Mouse (Mus musculus) liver, embryonic 15.5 days (tissue): ENCODE measurements around the gene Ptprm. TPM values are rescaled to one million over a fixed set of nuclear protein-coding genes. Genes with fewer than 3 reads are reported as not detected.

Experiments
- ATAC-seq: fragments of 200-750 bp; cut with Nextera tagmentation; 2 replicates; pipeline ENCODE4 v1.8.0; 2017; ENCODE audit warnings: moderate number of reproducible peaks, mild to moderate bottlenecking, moderate library complexity; ENCODE audit not compliant: insufficient read depth
- H3K27ac ChIP-seq: fragments of 300-500 bp; sonication (generic); replicated peaks from 2 replicates; pipeline ENCODE4 v1.5.1; 2015; ENCODE audit warnings: mild to moderate bottlenecking, inconsistent platforms
- H3K27me3 ChIP-seq: fragments of 300-500 bp; sonication (generic); 2 replicates; pipeline ENCODE4 v1.6.1; 2015; ENCODE audit warnings: mild to moderate bottlenecking, inconsistent platforms
- H3K36me3 ChIP-seq: fragments of 300-500 bp; sonication (generic); replicated peaks from 2 replicates; pipeline ENCODE4 v1.6.1; 2015; ENCODE audit warnings: moderate library complexity, mild to moderate bottlenecking, inconsistent platforms
- H3K4me1 ChIP-seq: fragments of 300-500 bp; sonication (generic); replicated peaks from 2 replicates; pipeline ENCODE4 v1.6.1; 2015; ENCODE audit warnings: inconsistent platforms
- H3K4me2 ChIP-seq: fragments of 300-500 bp; sonication (generic); 2 replicates; pipeline ENCODE4 v1.6.1; 2015; ENCODE audit warnings: moderate library complexity, mild to moderate bottlenecking, inconsistent platforms
- H3K4me3 ChIP-seq: fragments of 300-500 bp; sonication (generic); replicated peaks from 2 replicates; pipeline ENCODE4 v1.5.1; 2015; ENCODE audit warnings: mild to moderate bottlenecking, inconsistent platforms
- H3K9ac ChIP-seq: fragments of 300-500 bp; sonication (generic); 2 replicates; pipeline ENCODE4 v1.6.1; 2015; ENCODE audit warnings: moderate library complexity, mild to moderate bottlenecking, inconsistent platforms
- H3K9me3 ChIP-seq: fragments of 300-500 bp; sonication (generic); replicated peaks from 2 replicates; pipeline ENCODE4 v1.6.1; 2016; ENCODE audit warnings: inconsistent platforms
- WGBS: fragments of 180-500 bp; shearing (Covaris S2); methylation state at CpG from one replicate; pipeline ENCODE4 v1.1.7; 2015; ENCODE audit warnings: mixed read lengths; ENCODE audit not compliant: insufficient replicate concordance; 5-methylcytosine and 5-hydroxymethylcytosine counted together
- polyA plus RNA-seq: library from polyadenylated mRNA; unstranded; fragments of >200 nt; fragmentation: Nextera tagmentation; extraction: Ambion mirVana; gene quantifications from 2 replicates; pipeline ENCODE4 v1.2.1, GENCODE M21; 2015

The Ptprm gene
- polyA plus RNA-seq, 1 experiment from 2014 or later = 1.4 TPM

- Histone ChIP-seq H3K4me3 (no peak overlapping the region), H3K9ac (no peak overlapping the region), H3K27me3 (no peaks in the 10 kb centered on the region), H3K36me3 (no peaks in the 10 kb centered on the region), H3K27ac (no peak overlapping the region), H3K4me2 (no peak overlapping the region), H3K4me1 (no peaks in the 10 kb centered on the region), H3K9me3 (no peaks in the 10 kb centered on the region; the same call in 1 of the 2 replicates)
- ATAC-seq = no peak
- 60% methylated on average over 3 of the region's 3 CpGs for WGBS
Observed at GRCm38 (mm10) chr17:67304831-67305230, 49.4 kb downstream of the Ptprm start.

DNA sequence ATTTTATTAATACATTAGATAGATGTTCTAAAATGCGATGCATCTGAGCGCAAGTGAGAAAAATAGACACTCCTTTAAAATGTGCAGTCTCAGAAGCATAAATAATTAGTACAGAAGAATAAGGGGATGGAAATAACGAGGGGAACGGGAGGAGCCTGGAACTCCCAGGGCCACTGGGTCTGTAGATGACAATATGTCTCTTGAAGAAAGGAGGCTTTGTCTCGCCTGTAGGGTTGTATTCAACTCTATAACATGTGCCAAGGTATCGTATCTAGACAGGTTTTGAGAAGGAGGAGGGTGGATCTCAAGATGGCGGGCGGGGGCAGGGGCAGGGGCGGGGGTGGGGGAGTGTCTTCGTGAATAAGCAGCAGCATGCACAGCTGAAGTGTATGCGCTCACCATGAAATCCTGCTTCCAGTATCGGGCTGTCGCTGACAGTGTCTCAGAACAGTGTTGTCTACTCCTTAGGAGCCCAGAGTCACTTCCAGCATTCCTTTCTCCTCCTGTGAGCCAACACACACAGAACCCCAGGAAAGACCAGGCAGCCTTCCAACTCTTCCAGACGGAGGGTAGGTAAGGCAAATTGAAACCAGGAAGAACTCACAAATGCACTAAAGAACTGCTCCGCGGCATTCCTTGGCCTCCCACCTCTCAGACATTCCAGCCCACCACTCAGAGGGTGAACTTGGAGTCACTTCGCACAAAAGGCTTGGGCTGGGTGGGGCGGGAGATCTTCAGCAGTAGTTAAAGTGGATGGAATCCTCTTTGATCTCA lies 50.7 kb downstream of the Ptprm start:
- ATAC-seq = no peak
- H3K27ac ChIP-seq = no peak overlapping the region
- WGBS = 73% methylated on average over 18 of the region's 18 CpGs
- no peaks in the 10 kb centered on the region for H3K4me1 ChIP-seq
- no peak overlapping the region for H3K4me3 ChIP-seq
- H3K36me3 ChIP-seq = no peaks in the 10 kb centered on the region
- no peaks in the 10 kb centered on the region for H3K27me3 ChIP-seq
- no peak overlapping the region for H3K4me2 ChIP-seq
- no peak overlapping the region for H3K9ac ChIP-seq
- no peaks in the 10 kb centered on the region; the same call in 1 of the 2 replicates for H3K9me3 ChIP-seq

DNA sequence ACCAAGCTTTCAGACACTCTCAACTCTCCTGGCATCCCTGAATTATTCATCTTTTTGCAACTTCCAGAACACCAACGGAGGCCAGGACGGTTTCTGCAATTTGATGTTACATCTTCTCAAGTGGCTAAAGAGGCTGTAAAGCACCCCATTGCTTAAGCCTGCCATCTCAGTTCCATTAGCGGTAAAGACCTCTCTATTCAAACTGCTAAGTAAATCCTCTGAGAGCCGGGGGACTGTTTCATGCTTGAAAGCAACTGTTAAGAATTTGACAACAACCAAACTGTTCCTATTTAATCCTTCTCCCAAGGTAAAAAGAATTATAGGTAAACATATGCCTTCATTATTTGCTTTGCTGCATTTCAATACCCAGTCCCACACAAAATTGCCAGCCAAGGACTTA lies 51.7 kb downstream of the Ptprm start:
- WGBS = 64% methylated on average over 4 of the region's 4 CpGs
- H3K4me1 ChIP-seq = no peaks in the 10 kb centered on the region
- ATAC-seq = no peak

GRCm38 (mm10) chr17:67302074-67302473 lies 52.2 kb downstream of the Ptprm start:
- ATAC-seq = no peak
- H3K9me3 ChIP-seq = no peaks in the 10 kb centered on the region; the same call in 1 of the 2 replicates
- 61% methylated on average over 4 of the region's 4 CpGs for WGBS

More for the DNA sequence above, 51.7 kb downstream of the Ptprm start:
- Histone ChIP-seq H3K9me3 (no peaks in the 10 kb centered on the region; the same call in 1 of the 2 replicates), H3K9ac (no peak overlapping the region), H3K4me2 (no peak overlapping the region), H3K36me3 (no peaks in the 10 kb centered on the region), H3K4me3 (no peak overlapping the region), H3K27ac (no peak overlapping the region), H3K27me3 (no peaks in the 10 kb centered on the region)

DNA sequence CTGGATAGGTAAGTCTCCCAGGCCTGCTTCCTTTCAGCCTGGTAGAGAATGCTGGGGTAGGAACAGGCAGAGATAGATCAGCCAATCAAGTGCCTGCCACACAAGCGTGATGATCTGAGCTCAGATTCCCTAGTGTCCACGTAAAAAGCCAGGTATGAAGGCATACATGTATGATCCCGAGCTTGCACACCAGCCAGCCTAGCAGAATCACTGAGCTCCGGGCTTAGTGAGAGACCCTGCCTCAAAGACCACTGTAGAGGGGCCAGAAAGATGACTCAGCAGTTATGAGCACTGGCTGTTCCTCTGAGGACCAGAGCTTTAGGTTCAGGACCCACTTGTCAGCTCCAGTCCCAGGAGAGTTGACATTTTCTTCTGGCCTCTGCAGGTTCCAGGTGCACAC lies 52.9 kb downstream of the Ptprm start:
- Histone ChIP-seq H3K4me2 (no peak overlapping the region), H3K9ac (no peak overlapping the region), H3K9me3 (no peaks in the 10 kb centered on the region; the same call in 1 of the 2 replicates), H3K27me3 (no peaks in the 10 kb centered on the region), H3K4me1 (no peaks in the 10 kb centered on the region), H3K4me3 (no peak overlapping the region), H3K27ac (no peak overlapping the region), H3K36me3 (no peaks in the 10 kb centered on the region)
- ATAC-seq = no peak
- 64% methylated on average over 4 of the region's 4 CpGs for whole genome bisulfite sequencing

More at GRCm38 (mm10) chr17:67302074-67302473, 52.2 kb downstream of the Ptprm start:
- H3K4me1 ChIP-seq = no peaks in the 10 kb centered on the region
- no peak overlapping the region for H3K27ac ChIP-seq
- H3K4me3 ChIP-seq = no peak overlapping the region
- no peak overlapping the region for H3K9ac ChIP-seq
- no peaks in the 10 kb centered on the region for H3K36me3 ChIP-seq
- H3K4me2 ChIP-seq = no peak overlapping the region
- H3K27me3 ChIP-seq = no peaks in the 10 kb centered on the region

GRCm38 (mm10) chr17:67298269-67298798 lies 55.9 kb downstream of the Ptprm start:
- Histone ChIP-seq H3K27me3 (no peaks in the 10 kb centered on the region), H3K4me2 (no peak overlapping the region), H3K4me3 (no peak overlapping the region), H3K36me3 (no peaks in the 10 kb centered on the region), H3K9me3 (no peaks in the 10 kb centered on the region; the same call in 1 of the 2 replicates), H3K9ac (no peak overlapping the region), H3K27ac (no peak overlapping the region), H3K4me1 (no peaks in the 10 kb centered on the region)
- ATAC-seq = no peak
- 67% methylated on average over 9 of the region's 9 CpGs for WGBS

- WGBS = 66% methylated on average over 13 of the region's 13 CpGs
- Histone ChIP-seq H3K9me3 (no peaks in the 10 kb centered on the region; the same call in 1 of the 2 replicates), H3K4me2 (no peak overlapping the region), H3K36me3 (no peaks in the 10 kb centered on the region), H3K27me3 (no peaks in the 10 kb centered on the region), H3K4me1 (no peaks in the 10 kb centered on the region), H3K9ac (no peak overlapping the region), H3K4me3 (no peak overlapping the region), H3K27ac (no peak overlapping the region)
- ATAC-seq = no peak
Observed at GRCm38 (mm10) chr17:67296604-67297595, 57.4 kb downstream of the Ptprm start.

GRCm38 (mm10) chr17:67290662-67291240 lies 63.5 kb downstream of the Ptprm start:
- H3K4me2 ChIP-seq = no peak overlapping the region

GRCm38 (mm10) chr17:67287501-67287900 lies 66.8 kb downstream of the Ptprm start:
- H3K4me1 ChIP-seq = no peaks in the 10 kb centered on the region
- 51% methylated on average over 3 of the region's 3 CpGs for WGBS

More at GRCm38 (mm10) chr17:67290662-67291240, 63.5 kb downstream of the Ptprm start:
- no peaks in the 10 kb centered on the region for H3K9me3 ChIP-seq
- H3K4me3 ChIP-seq = no peak overlapping the region
- no peak for ATAC-seq
- no peaks in the 10 kb centered on the region for H3K4me1 ChIP-seq
- no peaks in the 10 kb centered on the region for H3K36me3 ChIP-seq
- WGBS = 48% methylated on average over 16 of the region's 16 CpGs
- H3K27ac ChIP-seq = no peak overlapping the region
- H3K27me3 ChIP-seq = no peaks in the 10 kb centered on the region
- H3K9ac ChIP-seq = no peak overlapping the region

GRCm38 (mm10) chr17:67281640-67282170 lies 72.6 kb downstream of the Ptprm start:
- Histone ChIP-seq H3K9me3 (no peaks in the 10 kb centered on the region), H3K27ac (no peak overlapping the region), H3K4me3 (no peak overlapping the region), H3K27me3 (no peaks in the 10 kb centered on the region), H3K36me3 (no peaks in the 10 kb centered on the region), H3K9ac (no peak overlapping the region), H3K4me1 (no peaks in the 10 kb centered on the region), H3K4me2 (no peak overlapping the region)
- ATAC-seq = no peak
- WGBS = 41% methylated on average over 13 of the region's 13 CpGs

More at GRCm38 (mm10) chr17:67287501-67287900, 66.8 kb downstream of the Ptprm start:
- H3K4me3 ChIP-seq = no peak overlapping the region
- ATAC-seq = no peak
- H3K36me3 ChIP-seq = no peaks in the 10 kb centered on the region
- no peak overlapping the region for H3K27ac ChIP-seq
- no peak overlapping the region for H3K9ac ChIP-seq
- H3K4me2 ChIP-seq = no peak overlapping the region
- no peaks in the 10 kb centered on the region for H3K27me3 ChIP-seq
- H3K9me3 ChIP-seq = no peaks in the 10 kb centered on the region
